Mouse (Mus musculus): Measurements from ENCODE around the gene H2al1b. TPM values are rescaled to one million over a fixed set of nuclear protein-coding genes. Genes with fewer than 3 reads are reported as not detected.
"Not testable (repeated sequence)": the region's sequence is repeated elsewhere in the genome, so short reads cannot be mapped to it uniquely, and the experiment has no call there.

H2al1b gene
- total RNA-seq, 1 experiment from 2014 or later = not detected

DNA sequence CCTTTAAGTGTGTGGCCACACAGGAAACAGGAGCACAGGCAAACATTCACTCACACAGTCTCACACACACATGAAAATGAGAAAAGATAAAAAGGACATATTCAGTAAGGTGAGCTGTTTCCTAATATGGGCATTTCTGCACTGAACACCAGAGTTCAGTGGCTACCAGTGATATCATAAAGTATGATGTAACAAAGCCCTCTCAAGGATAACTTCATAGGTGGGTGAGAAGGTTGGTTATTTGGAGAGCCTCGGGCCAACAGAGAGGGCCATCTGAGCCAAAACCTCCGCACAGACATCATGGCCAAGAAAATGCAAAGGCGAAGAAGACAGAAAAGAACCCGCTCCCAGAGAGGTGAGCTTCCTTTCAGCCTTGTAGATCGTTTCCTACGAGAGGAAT, 19.0 kb downstream of the H2al1b start, which contains the start of gene H2al1h:
Gene H2al1h, plus strand, starts transcription at position 301 of the 400 bp plus-strand sequence.
- ATAC-seq (replicated peaks in 1 of 2; ENCODE audit: insufficient read depth in 1 of 2, low FRiP score in 2 of 2, low TSS enrichment in 1 of 2, low read depth in 1 of 2, poor library complexity in 2 of 2, severe bottlenecking in 2 of 2) = not testable (repeated sequence)

DNA sequence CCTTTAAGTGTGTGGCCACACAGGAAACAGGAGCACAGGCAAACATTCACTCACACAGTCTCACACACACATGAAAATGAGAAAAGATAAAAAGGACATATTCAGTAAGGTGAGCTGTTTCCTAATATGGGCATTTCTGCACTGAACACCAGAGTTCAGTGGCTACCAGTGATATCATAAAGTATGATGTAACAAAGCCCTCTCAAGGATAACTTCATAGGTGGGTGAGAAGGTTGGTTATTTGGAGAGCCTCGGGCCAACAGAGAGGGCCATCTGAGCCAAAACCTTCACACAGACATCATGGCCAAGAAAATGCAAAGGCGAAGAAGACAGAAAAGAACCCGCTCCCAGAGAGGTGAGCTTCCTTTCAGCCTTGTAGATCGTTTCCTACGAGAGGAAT, 22.1 kb downstream of the H2al1b start, which contains the start of gene H2al1i:
Gene H2al1i, plus strand, starts transcription at position 301 of the 400 bp plus-strand sequence.
- ATAC-seq (replicated peaks in 1 of 2; ENCODE audit: insufficient read depth in 1 of 2, low FRiP score in 2 of 2, low TSS enrichment in 1 of 2, low read depth in 1 of 2, poor library complexity in 2 of 2, severe bottlenecking in 2 of 2) = not testable (repeated sequence)

DNA sequence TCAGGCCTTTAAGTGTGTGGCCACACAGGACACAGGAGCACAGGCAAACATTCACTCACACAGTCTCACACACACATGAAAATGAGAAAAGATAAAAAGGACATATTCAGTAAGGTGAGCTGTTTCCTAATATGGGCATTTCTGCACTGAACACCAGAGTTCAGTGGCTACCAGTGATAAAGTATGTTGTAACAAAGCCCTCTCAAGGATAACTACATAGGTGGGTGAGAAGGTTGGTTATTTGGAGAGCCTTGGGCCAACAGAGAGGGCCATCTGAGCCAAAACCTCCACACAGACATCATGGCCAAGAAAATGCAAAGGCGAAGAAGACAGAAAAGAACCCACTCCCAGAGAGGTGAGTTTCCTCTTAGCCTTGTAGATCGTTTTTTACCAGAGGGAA, 25.3 kb downstream of the H2al1b start, which contains the start of gene H2al1j:
Gene H2al1j, plus strand, starts transcription at position 301 of the 400 bp plus-strand sequence.
- ATAC-seq (replicated peaks in 1 of 2; ENCODE audit: insufficient read depth in 1 of 2, low FRiP score in 2 of 2, low TSS enrichment in 1 of 2, low read depth in 1 of 2, poor library complexity in 2 of 2, severe bottlenecking in 2 of 2) = not testable (repeated sequence)

DNA sequence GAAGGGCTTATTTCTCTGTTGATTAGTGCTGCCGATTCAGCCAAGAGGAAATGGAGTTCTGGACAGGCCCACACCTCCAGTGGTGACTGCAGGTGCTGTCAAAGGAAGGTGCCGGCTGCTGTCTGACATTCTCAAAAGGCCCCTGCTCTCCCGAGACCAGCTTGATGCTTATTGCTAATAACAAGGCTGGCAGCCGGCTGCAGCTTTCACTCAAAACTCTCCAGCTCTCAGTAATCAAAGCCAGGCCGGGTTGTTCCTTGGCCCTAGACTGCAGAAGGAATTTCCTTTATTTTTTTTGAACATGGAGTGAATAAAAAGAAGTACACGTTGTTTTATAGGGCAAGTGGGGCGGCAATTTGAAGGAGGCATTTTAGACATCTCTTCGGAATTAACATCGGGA, 43.5 kb downstream of the H2al1b start:
- ATAC-seq (replicated peaks in 1 of 2; ENCODE audit: insufficient read depth in 1 of 2, low FRiP score in 2 of 2, low TSS enrichment in 1 of 2, low read depth in 1 of 2, poor library complexity in 2 of 2, severe bottlenecking in 2 of 2) = no peak

DNA sequence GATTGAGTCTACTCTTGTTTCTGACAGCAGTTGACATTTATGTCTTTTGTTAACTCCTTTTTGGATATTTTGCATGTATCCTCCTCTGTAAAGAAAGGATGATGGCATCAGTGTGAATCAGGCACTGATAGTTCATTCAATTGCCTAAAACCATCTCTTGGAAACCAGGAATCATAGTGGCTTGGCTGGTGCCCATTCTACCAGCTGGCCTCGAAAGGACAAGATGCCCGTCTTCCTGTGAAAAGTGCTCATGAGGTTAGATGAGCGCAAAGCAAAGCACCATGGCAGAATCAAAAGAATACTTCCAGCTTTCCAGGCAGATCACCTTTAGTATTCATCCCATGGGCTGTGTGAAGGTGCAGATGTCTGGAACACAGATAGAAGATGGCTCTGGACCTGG, 44.5 kb downstream of the H2al1b start:
- ATAC-seq (replicated peaks in 1 of 2; ENCODE audit: insufficient read depth in 1 of 2, low FRiP score in 2 of 2, low TSS enrichment in 1 of 2, low read depth in 1 of 2, poor library complexity in 2 of 2, severe bottlenecking in 2 of 2) = no peak

Other genes starting within 250 kb of the H2al1b start
- not detected in 2 replicates for gene H2al1a, start 3.2 kb upstream of the H2al1b start, total RNA-seq (2017)
- not detected in 2 replicates for gene H2al1c, start 3.2 kb downstream of the H2al1b start, total RNA-seq (2017)
- gene H2al1d, start 6.4 kb downstream of the H2al1b start, total RNA-seq (2017) = not detected in 2 replicates
- not detected in 2 replicates for gene H2al1e, start 9.5 kb downstream of the H2al1b start, total RNA-seq (2017)
- not detected in 2 replicates for gene H2al1f, start 12.7 kb downstream of the H2al1b start, total RNA-seq (2017)
- not detected in 2 replicates for gene H2al1g, start 15.8 kb downstream of the H2al1b start, total RNA-seq (2017)
- gene H2al1h, start 19.1 kb downstream of the H2al1b start, total RNA-seq (2017) = not detected in 2 replicates
- not detected in 2 replicates for gene H2al1i, start 22.2 kb downstream of the H2al1b start, total RNA-seq (2017)
- not detected in 2 replicates for gene H2al1j, start 25.4 kb downstream of the H2al1b start, total RNA-seq (2017)

Data from hematopoietic stem cell, adult 5-6 weeks (primary cell).